ENCODE assay signal across 25 mouse cellular contexts in the genomic region with DNA sequence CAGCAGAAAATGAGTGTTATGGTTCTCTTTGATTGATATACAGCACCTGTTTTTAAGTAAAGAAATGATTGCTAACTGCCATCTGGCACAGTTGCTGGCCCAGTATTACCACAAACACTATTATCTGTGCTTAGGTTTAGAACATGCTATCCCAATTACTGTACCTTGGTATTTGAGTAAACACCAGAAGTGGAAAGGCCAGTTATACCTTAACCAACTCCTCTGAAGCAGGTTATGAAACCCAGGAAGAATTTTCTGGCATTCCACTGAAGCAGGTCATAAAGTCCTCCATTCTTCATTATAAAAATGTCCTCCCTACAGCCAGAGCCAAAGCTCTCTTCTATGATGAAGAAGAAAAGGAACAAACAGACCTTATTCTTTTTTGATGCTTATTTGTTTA.
DNase-seq lines count a peak whose midpoint lies in the region; ATAC-seq and TF ChIP-seq lines count a peak whose summit lies in the region.
"Had no signal": no experiment of that assay in that cellular context is flagged by ENCODE, and none has a peak within 500 bp of the region (broad histone marks: within the 10 kb centered on the region; RNA-seq: fewer than 3 reads in every experiment).

No protein-coding gene starts in this region.

- no peak for ATAC-seq in embryonic facial prominence, embryonic 14.5 days (ENCODE audit: low read depth)
- ATAC-seq in kidney, postnatal 0 days (replicated peaks; ENCODE audit: low FRiP score, low read depth), result no peak
- ATAC-seq in kidney, embryonic 15.5 days (replicated peaks; ENCODE audit: low FRiP score), result no peak
- no peak for ATAC-seq in cerebellum, adult (ENCODE audit: insufficient number of reproducible peaks, low FRiP score, low TSS enrichment)
- ATAC-seq: CD4-positive, CD25-positive, alpha-beta regulatory T cell, adult 4 months; forebrain, embryonic 14.5 days had no signal

- no peak overlapping the region for H3K27ac ChIP-seq in embryonic facial prominence, embryonic 14.5 days (replicated peaks; ENCODE audit: low read depth, low read length)
- H3K27ac ChIP-seq in embryonic facial prominence, embryonic 10.5 days (replicated peaks), result no peak overlapping the region
- no peak overlapping the region for H3K27ac ChIP-seq in kidney, postnatal 0 days
- no peak overlapping the region for H3K27ac ChIP-seq in kidney, embryonic 15.5 days
- H3K27ac ChIP-seq: embryonic facial prominence, embryonic 13.5 days; forebrain, embryonic 10.5 days; heart, embryonic 10.5 days; hindbrain, embryonic 12.5 days had no signal

- no peaks in the 10 kb centered on the region for H3K4me1 ChIP-seq in embryonic facial prominence, embryonic 14.5 days (ENCODE audit: control insufficient read depth, insufficient read depth, low read length)
- no peaks in the 10 kb centered on the region for H3K4me1 ChIP-seq in embryonic facial prominence, embryonic 10.5 days
- H3K4me1 ChIP-seq in kidney, postnatal 0 days (replicated peaks; ENCODE audit: insufficient read depth, low read length), result no peaks in the 10 kb centered on the region
- no peaks in the 10 kb centered on the region for H3K4me1 ChIP-seq in kidney, embryonic 15.5 days
- H3K4me1 ChIP-seq: embryonic facial prominence, embryonic 13.5 days; forebrain, embryonic 10.5 days; heart, embryonic 10.5 days; hindbrain, embryonic 12.5 days had no signal

- H3K27me3 ChIP-seq in embryonic facial prominence, embryonic 14.5 days (replicated peaks; ENCODE audit: control insufficient read depth, insufficient read depth, low read length), result no peaks in the 10 kb centered on the region
- H3K27me3 ChIP-seq in embryonic facial prominence, embryonic 10.5 days (replicated peaks; ENCODE audit: low read depth, poor library complexity, severe bottlenecking), result no peaks in the 10 kb centered on the region
- H3K27me3 ChIP-seq in kidney, postnatal 0 days (ENCODE audit: insufficient read depth, low read length), result no peaks in the 10 kb centered on the region
- no peaks in the 10 kb centered on the region for H3K27me3 ChIP-seq in kidney, embryonic 15.5 days
- H3K27me3 ChIP-seq: embryonic facial prominence, embryonic 13.5 days; hindbrain, embryonic 12.5 days had no signal

- H3K9me3 ChIP-seq in embryonic facial prominence, embryonic 14.5 days (ENCODE audit: control insufficient read depth, low read length), result no peaks in the 10 kb centered on the region
- H3K9me3 ChIP-seq in embryonic facial prominence, embryonic 10.5 days, result no peaks in the 10 kb centered on the region
- no peaks in the 10 kb centered on the region for H3K9me3 ChIP-seq in kidney, postnatal 0 days (replicated peaks; ENCODE audit: low read length)
- H3K9me3 ChIP-seq in kidney, embryonic 15.5 days (replicated peaks), result no peaks in the 10 kb centered on the region
- H3K9me3 ChIP-seq: embryonic facial prominence, embryonic 13.5 days; forebrain, embryonic 10.5 days; G1E; heart, embryonic 10.5 days; hindbrain, embryonic 12.5 days had no signal

- H3K36me3 ChIP-seq in embryonic facial prominence, embryonic 14.5 days (ENCODE audit: control insufficient read depth, insufficient read depth, low read length), result no peaks in the 10 kb centered on the region
- H3K36me3 ChIP-seq in embryonic facial prominence, embryonic 10.5 days (replicated peaks), result no peaks in the 10 kb centered on the region
- no peaks in the 10 kb centered on the region for H3K36me3 ChIP-seq in kidney, postnatal 0 days (ENCODE audit: insufficient read depth, low read length)
- no peaks in the 10 kb centered on the region for H3K36me3 ChIP-seq in kidney, embryonic 15.5 days
- H3K36me3 ChIP-seq: embryonic facial prominence, embryonic 13.5 days; forebrain, embryonic 10.5 days; G1E; heart, embryonic 10.5 days; hindbrain, embryonic 12.5 days had no signal

- no peak for TF ChIP-seq CTCF in kidney, postnatal 0 days (IDR thresholded peaks at IDR 0.05; ENCODE audit: low read depth)

- peak; percentile 5 for DNase-seq in embryonic facial prominence, embryonic 14.5 days (ENCODE audit: low spot score)
- DNase-seq in embryonic facial prominence, embryonic 10.5 days (ENCODE audit: low spot score), result no peak
- peak; percentile 12 for DNase-seq in kidney, postnatal 0 days (ENCODE audit: low spot score)
- peak; percentile 1 for DNase-seq in lung, postnatal 14 days
- DNase-seq in lung, postnatal 10 days, result no peak
- DNase-seq in lung, postnatal 25 days (ENCODE audit: low spot score), result peak; percentile 70
- DNase-seq: adrenal gland, adult 8-10 months; adrenal gland, postnatal 36 days; B cell, adult 2 months; cerebellum, adult 11 months; cerebellum, adult 8-10 months; cerebellum, postnatal 14 days; gastrocnemius, postnatal 36 days; heart, adult 18-20 months; heart, postnatal 10 days; heart, postnatal 4 days had no signal

- H3K4me3 ChIP-seq in embryonic facial prominence, embryonic 14.5 days (ENCODE audit: low read depth, low read length), result no peak overlapping the region
- no peak overlapping the region for H3K4me3 ChIP-seq in embryonic facial prominence, embryonic 10.5 days
- H3K4me3 ChIP-seq in kidney, postnatal 0 days (replicated peaks; ENCODE audit: low read depth, low read length), result no peak overlapping the region
- no peak overlapping the region for H3K4me3 ChIP-seq in kidney, embryonic 15.5 days (replicated peaks)
- H3K4me3 ChIP-seq: embryonic facial prominence, embryonic 13.5 days; forebrain, embryonic 10.5 days; heart, embryonic 10.5 days; hindbrain, embryonic 12.5 days had no signal

- H3K4me2 ChIP-seq in embryonic facial prominence, embryonic 14.5 days (ENCODE audit: low read depth, low read length), result no peak overlapping the region
- H3K4me2 ChIP-seq in kidney, postnatal 0 days (ENCODE audit: low read length), result no peak overlapping the region
- H3K4me2 ChIP-seq in kidney, embryonic 15.5 days, result no peak overlapping the region
- H3K4me2 ChIP-seq: embryonic facial prominence, embryonic 13.5 days; hindbrain, embryonic 12.5 days had no signal

- H3K9ac ChIP-seq in embryonic facial prominence, embryonic 14.5 days (ENCODE audit: low read depth, low read length), result no peak overlapping the region
- H3K9ac ChIP-seq in kidney, postnatal 0 days (ENCODE audit: low read depth, low read length), result no peak overlapping the region
- no peak overlapping the region for H3K9ac ChIP-seq in kidney, embryonic 15.5 days
- H3K9ac ChIP-seq: embryonic facial prominence, embryonic 13.5 days; hindbrain, embryonic 12.5 days had no signal

Comparison
In these comparisons a context has a peak if more than half of its experiments do, and no peak if none do; other contexts are left out.
1. DNase-seq: peak in embryonic facial prominence, embryonic 14.5 days (single experiment), kidney, postnatal 0 days (single experiment), lung, postnatal 14 days (single experiment) and lung, postnatal 25 days (single experiment); none in embryonic facial prominence, embryonic 10.5 days (single experiment) and lung, postnatal 10 days (single experiment).